Mouse (Mus musculus): Measurements from ENCODE around the gene Man1c1. TPM values are rescaled to one million over a fixed set of nuclear protein-coding genes. Genes with fewer than 3 reads are reported as not detected.

Man1c1 gene
- total RNA-seq, 4 experiments from 2014 or later, result 34.6 to 40.0 (median 38.4) TPM

DNA sequence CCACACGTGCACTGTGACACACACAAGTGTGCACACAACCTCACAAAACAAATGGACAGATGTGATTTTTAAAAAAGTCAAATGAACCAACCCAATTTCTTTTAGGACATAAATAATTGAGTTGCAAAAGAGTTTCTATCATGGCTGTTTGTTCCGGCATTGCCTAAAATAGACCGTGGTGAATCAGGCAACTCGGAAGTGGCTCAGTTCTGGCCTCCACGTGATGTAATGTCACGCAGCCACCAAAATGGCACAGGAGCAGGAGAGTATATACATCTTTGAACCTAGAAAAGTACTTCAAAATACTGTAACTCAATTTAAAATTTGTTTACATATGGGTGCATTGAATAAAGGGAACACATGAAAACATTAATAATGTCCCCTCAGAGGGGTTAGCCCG, 118.0 kb downstream of the Man1c1 start:
- DNase-seq (ENCODE audit: low spot score in 2 of 2), result no peak

DNA sequence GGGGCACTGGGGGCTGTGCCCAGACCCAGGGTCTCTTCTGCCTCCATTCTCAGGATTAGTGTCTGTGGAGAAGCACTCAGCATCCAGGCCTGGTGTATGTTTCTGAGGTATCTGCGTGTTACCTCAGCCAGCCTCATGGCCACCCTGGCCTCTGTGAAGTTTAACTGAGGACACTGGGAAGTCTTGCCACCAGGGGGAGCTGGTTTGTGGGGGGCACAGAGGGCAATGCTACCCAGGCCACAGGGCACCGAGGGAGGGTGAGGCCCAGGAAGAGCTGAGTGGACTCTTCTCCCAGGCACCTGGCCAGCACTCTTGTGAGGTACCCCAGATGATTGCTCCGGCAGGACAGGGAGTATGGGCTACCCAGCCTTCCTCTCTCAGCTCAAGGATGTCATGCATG, 120.6 kb downstream of the Man1c1 start:
- DNase-seq (ENCODE audit: low spot score in 2 of 2), result no peak

DNA sequence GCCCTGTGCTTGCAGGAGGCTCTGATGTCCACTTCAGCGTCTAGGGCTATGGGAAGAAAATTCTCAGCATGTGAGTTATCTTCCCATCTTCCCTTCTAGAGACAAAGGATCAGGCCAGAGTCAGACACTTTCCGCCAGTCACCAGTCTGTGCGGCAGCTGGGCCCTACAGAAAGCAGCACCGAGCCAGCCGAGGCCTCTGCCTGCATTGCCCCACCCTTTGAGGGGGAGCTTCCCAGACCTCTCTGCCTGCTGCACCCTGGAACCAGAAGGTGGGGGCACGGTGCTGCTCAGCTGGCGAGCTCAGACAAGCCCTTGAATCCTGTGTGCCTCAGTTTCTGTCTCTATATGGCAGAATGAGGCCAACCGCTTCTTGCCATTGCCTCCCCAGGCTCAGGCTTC, 122.7 kb downstream of the Man1c1 start:
- DNase-seq (ENCODE audit: low spot score in 2 of 2), result no peak

DNA sequence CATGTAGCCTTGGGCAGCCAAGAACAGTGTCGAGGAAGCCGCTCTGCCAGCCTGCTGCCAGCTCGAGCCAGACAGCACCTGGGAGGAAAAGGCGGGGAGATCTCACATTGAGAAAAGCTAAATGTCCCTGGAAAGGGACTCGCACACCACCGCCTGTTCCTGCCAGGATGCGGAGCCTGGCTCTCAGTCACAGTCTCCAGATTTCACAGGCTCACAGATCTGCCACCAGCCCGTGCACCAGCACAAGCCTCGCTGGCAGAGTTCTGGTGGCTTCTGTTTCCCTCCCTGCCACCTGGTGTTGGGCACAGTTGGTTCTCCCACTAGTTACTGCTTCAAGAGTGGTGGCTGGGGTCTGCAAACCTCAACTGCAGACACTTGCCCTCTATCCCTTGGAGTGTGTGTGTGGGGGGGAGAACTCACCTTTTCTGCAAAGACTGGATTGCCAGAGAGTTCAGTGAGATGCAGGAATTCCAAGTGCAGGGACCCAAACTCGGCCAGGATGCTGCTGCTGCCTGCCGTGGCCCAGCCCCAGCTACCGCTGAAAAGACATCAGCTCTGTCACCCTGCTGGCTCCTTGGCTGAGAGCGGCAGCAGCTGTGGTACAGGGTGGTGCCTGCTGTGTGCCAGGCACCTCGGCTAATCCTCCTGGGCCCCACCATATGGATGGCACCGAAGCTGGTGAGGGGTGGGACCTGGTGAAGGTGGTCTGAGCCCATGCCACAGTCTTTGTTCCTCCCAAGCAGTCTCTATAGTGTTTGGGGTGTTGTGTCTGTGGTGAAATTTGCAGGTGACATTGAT, 123.5 kb downstream of the Man1c1 start:
- peak in 1 of 2 experiments; percentile 86 for DNase-seq (ENCODE audit: low spot score in 2 of 2)

DNA sequence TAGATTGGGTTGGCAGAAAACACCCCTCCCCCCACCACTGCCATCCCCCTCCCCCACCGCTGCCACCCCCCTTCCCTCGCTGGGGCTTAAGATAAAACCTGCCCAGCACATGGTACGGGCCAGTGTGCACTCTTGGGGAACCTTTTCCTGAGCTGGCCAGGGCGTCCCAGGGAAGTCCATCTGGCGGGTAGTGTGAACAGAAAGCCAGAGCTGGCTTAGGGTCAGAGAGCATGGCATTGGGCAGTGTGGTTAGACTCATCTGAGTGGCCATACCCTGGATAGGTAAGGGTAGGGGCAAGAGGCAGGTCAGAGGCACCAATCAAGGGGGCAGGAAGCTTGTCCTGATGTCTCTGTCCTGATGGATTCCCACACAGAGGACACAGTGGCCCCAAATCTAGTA, 124.5 kb downstream of the Man1c1 start:
- no peak for DNase-seq (ENCODE audit: low spot score in 2 of 2)

DNA sequence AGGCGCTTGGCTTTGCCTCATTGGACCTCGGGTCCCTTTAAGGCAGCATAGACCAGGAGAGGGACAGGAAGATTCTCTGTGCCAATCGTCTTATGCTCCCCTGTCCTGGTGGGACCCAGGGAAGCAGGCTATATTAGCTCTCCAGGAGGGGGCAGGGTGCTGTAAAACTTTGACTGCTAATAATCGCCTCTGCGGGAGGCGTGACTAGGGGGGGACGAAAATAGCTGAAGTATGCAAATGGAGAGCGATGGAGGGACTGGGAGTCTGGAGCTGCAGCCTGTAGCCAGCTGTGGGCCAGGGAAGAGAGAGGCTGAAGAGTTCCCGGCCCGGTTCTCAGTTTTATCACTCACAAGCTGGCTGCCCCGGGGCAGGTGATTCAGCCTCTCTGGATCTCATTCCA, 124.9 kb downstream of the Man1c1 start:
- no peak for DNase-seq (ENCODE audit: low spot score in 2 of 2)

DNA sequence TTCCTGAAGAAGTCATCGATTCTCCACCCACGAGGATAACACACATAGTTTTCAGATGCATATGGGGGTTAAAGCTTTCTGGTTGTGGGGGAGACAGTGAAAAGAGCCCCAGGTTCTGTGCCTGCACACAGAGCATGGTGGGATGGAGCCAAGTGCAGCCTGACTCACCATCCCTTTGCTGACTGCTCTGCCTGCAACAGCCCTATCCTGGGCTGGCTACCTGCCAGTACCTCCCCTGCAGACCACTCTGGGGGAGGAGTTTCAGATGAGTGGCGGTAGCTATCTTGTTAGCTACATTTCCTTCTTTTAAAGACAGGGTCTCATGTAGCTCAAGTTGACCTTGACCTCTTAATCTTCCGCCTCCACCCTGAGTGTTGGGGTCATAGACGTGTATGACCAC, 125.7 kb downstream of the Man1c1 start:
- peak in 1 of 2 experiments; percentile 50 for DNase-seq (ENCODE audit: low spot score in 2 of 2)

DNA sequence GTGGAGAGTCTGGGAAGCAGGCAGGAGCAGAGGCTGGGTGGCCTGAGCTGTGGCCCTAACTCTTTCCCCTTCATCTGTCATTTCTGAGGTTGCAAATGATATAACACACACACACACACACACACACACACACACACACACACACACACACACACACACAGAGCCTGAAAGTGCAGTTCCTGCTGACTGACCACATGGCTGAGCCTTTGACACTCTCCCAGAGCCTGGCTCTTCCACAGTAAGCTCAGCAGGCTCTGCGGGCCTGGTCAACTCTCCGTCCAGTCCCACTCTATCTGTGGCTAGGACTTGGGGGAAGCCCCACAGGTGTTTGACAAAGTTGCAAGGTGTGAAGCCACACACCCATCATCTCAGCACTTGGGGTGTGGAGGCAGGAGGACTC, 126.8 kb downstream of the Man1c1 start:
- DNase-seq (ENCODE audit: low spot score in 2 of 2), result no peak

DNA sequence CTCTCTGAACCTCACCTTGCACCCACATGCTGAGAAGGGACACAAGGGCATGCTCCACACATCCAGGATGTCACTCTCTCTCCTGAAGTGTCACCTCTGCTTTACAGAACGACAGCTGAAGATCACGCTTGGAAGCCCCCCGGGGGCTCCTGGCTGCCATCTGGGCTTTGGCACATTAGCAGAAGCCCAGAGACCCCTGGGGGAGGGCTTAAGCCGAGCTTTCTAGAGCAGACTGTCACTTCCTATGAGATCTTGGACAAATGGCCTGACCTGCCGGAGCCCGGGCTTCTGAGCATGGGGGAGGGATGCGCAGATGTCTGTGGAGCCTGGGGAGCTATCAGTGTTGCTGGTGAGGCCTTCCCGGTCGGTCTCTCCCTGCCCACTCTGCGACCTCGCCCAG, 128.6 kb downstream of the Man1c1 start:
- DNase-seq (ENCODE audit: low spot score in 2 of 2), result no peak

DNA sequence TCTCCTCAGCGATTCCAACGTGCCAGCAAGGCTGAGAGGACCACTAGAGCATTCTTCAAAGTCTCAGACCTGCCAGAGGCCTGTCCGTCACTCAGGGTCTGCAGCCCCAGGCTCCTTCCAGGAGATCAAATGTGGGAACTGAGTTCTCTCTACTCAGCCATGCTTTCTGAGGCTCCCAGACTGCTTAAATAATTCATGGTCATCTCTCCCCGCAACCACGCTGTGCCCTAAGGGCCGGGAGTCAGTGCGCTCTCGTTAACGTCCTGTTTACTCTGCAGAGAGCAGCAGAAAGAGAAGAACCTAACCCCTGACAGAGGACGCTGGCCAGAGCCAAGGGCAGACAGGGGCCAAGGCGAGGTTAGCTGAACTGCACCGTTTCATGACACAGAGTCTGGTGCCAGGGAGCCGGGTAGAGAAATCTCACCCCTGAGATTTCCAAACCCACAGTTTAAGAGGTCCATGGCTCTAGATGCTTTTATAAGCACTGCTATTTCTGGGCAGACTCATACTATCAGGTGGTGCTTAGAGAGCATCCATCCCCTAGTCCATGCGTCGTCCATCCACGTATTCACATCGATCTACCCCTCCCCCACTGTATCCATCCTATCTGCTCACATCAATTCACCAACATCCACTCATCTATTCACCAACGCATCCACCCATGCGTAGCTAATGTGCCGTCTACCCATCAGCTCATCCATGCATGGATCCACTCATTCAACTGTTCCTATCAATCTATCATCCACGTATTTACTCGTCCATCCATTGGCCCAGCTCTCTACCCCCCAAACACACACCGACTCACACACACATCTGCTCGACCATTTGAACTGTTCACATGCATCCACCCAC, 131.4 kb downstream of the Man1c1 start:
- DNase-seq (ENCODE audit: low spot score in 2 of 2), result no peak

DNA sequence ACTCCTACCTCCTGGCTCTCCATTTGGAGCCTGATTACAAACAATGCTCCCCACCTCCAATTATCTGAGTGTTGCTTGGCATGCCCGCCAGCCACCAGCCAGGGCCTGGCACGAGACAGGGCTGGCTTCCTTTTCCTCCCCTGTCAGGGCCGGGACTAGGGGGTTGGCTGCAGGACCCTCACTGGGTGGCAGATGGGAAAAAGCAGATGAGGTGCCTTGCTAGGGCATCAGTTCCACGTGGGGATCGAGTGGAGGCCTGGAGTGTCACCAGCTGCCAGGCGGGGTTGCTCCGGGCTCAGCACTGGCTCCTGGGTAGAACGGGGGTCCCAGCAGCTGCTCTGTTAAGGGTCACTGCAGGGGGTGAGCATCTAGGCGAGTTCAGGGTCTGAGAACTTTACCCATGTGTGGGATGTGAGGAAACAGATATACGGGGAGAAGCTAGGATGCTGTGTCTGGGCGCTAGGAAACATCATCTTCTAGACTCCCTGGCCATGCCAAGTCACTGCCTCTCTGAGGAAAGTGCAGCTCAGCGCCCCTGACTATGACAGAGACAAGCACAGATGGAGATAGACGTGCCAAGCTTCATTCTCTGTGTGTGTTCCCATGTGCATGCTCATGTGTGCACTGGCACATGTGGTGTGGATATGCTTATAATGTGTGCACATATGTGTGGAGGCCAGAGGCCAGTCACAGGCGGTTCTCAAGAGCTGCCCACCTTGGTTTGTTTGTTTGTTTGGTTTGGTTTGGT, 133.2 kb downstream of the Man1c1 start:
- no peak for DNase-seq (ENCODE audit: low spot score in 2 of 2)

DNA sequence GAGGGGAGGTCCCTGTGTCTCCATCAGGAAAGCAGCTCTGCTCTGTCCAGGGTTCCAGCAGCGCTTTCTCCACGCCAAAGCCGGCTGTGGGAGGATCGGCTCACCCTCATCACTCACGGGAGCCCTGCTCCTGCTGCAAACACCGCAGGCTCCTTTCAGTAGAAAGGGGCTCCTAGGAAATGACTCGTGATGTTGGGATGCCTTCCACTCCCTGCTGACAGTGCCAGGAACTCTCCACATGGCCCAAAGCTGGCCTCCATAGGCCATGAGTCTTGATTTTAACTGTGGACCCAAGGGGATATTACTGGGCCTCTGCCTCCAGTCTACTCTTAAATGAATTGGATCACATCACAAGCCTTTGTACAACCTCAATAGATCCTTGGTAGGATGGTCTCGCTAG, 134.3 kb downstream of the Man1c1 start:
- no peak for DNase-seq (ENCODE audit: low spot score in 2 of 2)

DNA sequence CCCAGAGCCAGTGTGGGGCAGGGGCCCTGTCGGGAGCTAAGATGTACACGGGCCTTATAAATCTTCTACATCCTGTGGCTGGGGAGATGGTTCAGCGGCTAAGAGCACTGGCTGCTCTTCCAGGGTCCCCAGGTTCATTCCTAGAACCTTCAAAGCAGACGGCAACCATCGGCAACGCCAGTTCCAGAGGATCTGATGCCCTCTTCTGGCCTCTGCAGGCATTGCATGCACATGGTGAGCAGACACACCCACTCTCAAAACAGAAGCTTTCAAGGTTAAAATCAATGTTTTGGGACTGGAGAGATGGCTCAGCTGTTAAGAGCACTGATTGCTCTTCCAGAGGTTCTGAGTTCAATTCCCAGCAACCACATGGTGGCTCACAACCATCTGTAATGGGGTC, 134.9 kb downstream of the Man1c1 start:
- no peak for DNase-seq (ENCODE audit: low spot score in 2 of 2)

DNA sequence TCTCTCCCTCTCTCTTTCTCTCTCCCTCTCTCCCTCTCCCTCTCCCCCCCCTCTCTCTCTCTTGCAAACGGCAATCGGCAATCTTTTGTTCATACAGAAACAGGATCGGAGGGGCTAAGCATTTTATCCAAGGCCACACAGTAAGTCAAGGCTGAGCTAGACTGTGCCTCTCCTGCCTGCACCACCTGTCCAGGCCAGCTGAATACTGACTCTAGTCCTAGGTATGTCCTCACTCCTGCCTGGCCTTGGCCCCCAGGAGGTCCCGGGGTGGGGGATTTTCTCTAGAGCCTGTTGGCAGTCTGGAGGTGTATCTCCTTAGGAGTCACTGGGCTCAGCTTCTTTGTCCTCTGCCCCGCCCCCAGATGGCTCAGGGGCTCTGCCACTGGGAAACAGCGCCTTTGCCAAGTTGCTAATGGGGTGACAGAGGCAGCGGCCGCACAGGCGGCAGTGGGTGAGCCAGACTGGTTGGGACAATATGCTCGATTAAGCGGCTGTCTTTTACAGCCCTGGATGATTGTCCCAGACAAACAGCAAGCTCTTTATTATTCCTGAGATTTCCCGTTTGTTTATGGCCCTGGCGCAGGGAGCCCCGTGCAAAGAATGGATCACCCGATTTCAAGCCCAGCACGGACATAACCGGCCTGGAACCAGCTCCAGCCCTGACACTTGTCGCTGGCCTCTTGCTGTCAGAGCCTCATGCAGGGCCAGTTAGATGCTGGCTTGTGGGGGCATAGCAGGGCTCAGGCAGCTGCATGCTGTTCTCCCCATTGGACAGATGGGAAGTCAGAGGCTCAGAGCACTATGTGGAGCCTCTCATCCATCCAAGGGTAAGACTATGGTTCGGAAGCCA, 136.5 kb downstream of the Man1c1 start:
- no peak for DNase-seq (ENCODE audit: low spot score in 2 of 2)

DNA sequence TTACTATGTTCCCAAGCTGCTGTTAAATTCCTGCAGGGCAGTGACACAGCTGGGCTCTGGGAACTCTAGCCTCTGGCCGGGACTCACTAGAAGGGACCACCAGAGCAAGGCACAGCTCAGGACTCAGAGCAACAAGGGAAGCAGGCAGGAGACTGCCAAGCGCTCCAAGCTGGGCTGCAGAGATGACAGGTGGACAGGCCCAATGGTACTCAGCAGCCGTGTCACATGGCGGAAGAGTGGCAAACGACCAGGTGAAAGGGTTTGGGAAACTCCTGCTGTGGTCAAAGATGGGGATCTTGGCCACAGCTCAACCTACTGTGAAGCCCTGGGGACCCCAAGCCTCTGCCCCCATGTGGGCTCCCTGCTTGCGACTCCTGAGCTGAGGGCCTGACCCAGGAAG, 140.0 kb downstream of the Man1c1 start:
- DNase-seq (ENCODE audit: low spot score in 2 of 2), result no peak

DNA sequence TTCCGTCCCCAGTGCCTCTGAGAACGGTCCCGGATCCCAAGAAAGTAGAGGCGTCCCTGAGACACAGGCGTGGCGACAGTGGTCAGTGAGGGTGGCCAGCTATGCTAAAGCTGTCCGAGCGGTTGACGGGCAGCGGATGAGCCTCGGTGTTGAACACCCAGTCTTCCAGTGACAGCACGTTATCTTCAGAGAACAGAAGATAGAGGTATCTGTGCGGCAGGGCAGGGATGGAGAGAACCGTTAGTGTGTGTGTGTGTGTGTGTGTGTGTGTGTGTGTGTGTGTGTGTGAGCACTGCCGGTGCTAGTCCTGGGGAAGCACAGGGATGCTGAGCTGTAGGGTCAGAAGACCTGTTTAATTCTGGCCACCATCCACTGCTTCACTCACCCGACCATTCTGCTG, 140.5 kb downstream of the Man1c1 start:
- no peak for DNase-seq (ENCODE audit: low spot score in 2 of 2)

DNA sequence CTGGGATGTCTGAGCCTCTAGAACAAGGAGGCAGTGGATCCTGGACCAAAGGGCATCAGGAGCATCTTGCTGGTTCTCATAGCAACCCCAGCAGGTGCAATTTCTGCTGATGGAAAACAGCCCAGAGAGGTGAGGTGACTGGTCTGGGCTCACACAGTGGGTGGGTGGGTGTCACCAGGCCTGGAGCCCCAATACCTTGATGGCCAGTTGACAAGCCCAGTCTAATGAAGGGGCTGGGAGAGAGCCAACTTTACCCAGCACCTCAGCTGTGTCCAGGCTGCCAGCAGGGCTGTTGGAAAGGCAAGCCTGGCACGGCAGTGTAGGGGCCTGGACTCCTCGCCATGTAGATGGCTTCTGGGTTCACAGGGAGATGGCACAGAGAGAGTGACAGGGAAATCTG, 142.1 kb downstream of the Man1c1 start:
- no peak for DNase-seq (ENCODE audit: low spot score in 2 of 2)

DNA sequence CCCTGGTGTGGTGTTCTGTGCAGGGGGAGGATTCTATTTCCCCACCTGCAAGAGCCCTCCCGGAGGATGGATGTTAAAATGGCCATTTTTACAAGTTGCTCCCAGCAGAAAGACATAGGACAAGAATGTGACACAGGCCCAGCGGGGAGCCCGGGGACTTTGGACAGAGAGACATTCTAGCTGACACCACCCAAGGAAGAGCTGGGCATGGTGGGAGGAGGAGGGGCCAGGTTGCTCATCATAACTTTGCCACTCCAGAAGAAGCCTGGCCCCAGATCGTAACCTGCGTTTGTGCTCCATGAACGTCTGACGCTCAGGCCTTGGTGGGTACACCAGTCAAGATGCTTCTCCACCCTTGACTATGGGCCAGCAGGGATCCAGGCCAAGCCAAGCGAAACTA, 143.4 kb downstream of the Man1c1 start:
- DNase-seq (ENCODE audit: low spot score in 2 of 2), result no peak

DNA sequence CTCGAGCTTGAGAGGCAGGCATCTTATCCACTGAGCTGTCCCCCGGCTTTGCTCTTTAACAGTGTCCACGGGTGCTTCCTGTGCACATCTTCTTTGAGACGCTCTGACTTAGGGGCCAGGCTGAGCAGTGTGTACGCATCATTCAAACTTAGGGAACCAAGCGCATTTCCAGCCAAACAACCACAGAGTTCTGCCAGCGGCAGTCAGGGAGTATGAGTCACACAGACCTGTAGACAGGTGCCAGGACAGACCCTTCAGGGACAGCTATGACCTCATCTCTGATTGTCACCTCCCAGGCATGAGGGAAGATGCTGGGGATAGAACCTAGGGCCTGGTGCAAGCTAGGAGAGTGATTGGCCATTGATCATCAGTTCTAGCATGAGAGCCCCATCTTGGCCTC, 144.9 kb downstream of the Man1c1 start:
- DNase-seq (ENCODE audit: low spot score in 2 of 2), result no peak

DNA sequence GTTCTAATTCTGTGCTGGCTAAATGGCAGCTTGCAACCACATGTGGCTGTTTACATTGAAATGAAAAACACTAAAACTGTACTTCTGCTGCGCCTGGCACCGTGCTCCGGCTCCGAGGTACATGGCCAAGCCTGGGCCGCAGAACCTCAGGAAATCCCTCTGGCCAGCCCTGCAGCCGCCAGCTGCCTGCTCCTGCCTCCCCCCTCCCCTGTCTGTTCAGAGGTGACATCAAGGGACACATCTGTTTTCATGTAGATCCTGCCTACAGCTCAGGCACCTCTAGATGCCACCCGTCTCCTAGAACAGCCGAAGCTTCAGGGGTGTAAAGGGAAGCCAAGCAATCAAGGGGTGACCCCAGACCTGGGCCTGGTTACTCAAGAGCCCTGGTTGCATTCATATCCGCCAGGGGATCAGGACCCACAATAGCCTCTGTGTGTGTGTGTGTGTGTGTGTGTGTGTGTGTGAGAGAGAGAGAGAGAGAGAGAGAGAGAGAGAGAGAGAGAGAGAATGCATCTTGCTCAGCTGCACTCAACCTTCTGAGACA, 145.4 kb downstream of the Man1c1 start:
- no peak for DNase-seq (ENCODE audit: low spot score in 2 of 2)

Measured in left cerebral cortex, adult 8-10 months (tissue).